Mouse (Mus musculus) frontal cortex, postnatal 10 days (tissue): ENCODE measurements around the gene H2al1b.

ENCODE experiments used
- DNase-seq, 2 experiments: peaks; one replicate each; pipeline ENCODE4 v3.0.0; 2022; ENCODE audit warnings: low spot score in 2 of 2, mixed read lengths in 1 of 2

Gene H2al1b

GRCm38 (mm10) chrX:11346756-11347155 lies 44.5 kb downstream of the H2al1b start:
- DNase-seq, result no peak
